Mouse (Mus musculus) heart, postnatal 14 days (tissue): Measurements from ENCODE around the gene Cit. TPM values are rescaled to one million over a fixed set of nuclear protein-coding genes. Genes with fewer than 3 reads are reported as not detected.
"Not testable (repeated sequence)": the region's sequence is repeated elsewhere in the genome, so short reads cannot be mapped to it uniquely, and the experiment has no call there.

Source experiments
- DNase-seq, 2 experiments: peaks; one replicate each; pipeline ENCODE4 v3.0.0; 2021 to 2022
- intact Hi-C: fragments of 180-260 bp; cut with DNase I; formaldehyde crosslinking; loops from one replicate; pipeline ENCODE4 v1.15.1; 2025
- long read RNA-seq, 2 experiments: library from polyadenylated mRNA; stranded (forward); transcript quantifications; one replicate each; pipeline ENCODE4 v2.0.0; 2021
- total RNA-seq, 2 experiments: library from RNA; stranded (reverse); gene quantifications; 2 replicates each; pipeline ENCODE4 v1.2.3; 2021

Cit gene
- 1 to 10 TPM; 4.0 to 5.4 TPM for total RNA-seq
- long read RNA-seq, experiment 1, partial matches to known transcripts, result 0 of 2 reads
- long read RNA-seq, experiment 1, other reads (novel, unspliced or antisense), result 2 of 2 reads
- long read RNA-seq, experiment 2, result 0 reads

DNA sequence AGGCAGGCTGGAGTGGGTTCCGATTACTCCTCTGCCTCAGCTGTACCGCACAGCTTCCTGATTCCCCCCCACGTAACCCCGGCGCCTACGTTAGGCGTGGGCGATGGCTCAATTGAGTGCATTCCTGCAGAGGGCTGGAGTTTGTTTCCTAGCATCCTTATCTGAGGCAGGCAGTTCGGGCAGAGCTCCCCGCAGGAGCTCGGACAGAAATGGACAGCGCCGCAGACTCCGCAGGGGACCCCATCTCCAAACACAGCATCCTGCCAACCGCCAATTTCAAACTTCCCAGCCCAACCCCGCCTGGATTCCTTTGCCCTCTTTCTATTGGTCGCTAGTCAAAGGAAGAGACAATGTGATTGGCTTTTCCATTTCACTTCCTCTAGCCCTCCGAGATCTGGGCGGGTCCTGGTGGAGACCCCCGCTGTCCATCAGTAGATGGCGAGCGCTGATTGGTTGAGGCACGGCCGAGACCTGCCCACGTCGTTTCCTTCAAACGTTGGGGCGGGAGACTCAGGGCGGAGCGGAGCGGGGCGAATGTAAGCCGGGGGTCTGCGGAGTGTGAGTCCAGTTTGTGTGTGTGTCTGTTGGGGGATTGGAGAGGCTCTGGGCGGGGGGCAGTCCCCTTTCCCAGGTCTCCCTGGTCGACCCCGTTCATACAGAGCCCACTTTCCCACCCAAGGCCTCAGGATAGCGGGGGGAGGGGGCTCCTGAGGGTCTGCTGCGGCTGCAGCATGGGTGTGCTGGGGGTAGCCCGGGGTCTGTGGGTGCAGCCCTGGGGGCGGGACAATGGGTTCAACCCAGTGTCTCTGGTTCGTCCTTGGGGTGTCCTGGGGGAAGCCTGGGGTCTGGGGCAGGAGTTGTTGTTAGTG is at the start of gene Cit:
Gene Cit (plus strand): TSS at position 513 of the 869 bp plus-strand sequence.
- DNase-seq, result peak; percentile 90 to 93
- intact Hi-C loops, result loop anchor here (10.0 kb wide), 1 partner anchor 190 kb away; no protein-coding TSS in a partner anchor

DNA sequence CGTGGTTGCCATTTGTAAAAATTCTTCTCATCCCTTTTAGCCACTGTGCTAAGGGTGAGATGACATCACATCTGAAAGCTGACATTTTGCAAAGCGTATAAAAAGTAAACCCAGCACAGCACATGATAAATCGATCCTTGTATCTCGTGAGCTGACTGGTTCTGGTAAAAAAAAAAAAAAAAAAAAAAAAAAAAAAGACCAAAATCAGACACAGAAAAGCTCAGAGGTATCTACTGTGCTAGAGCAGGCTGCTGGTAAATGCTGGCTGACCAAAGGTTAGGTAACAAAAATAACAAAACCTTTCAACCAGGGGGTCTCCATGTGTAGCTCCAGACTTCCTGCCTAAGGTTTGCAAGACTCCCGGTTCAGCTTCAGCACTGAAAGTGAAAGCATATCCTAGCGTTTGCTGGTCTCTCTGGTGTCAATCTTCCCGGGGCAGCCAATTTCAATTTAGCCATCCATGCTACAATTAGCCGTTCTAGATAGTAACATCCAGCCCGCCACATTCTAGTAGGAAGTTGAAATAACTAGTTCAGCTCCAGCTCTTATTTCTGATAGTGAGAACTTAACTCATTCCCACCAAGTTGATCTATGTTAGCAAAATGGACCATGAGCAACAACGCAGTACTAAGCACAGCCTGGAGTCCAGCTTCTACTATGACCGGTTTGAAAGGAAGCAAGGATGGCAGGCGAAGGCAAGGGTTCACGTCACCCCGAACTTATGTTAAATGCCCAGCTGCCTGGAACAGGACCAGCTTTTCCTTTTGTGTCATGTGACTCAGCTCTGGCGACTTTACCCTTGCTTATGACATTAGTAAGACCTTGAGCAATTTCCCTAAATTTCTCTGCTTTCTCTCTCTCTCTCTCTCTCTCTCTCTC is 45.8 kb upstream of the Cit start:
- DNase-seq, result no peak
- intact Hi-C loops, result loop anchor here (10.0 kb wide), 1 partner anchor 206 kb away; no protein-coding TSS in a partner anchor

- DNase-seq, result no peak
- intact Hi-C loops, result loop anchor here (10.0 kb wide), 1 partner anchor 205 kb away; no protein-coding TSS in a partner anchor
Measured at GRCm38 (mm10) chr5:115799895-115800232, 45.2 kb upstream of the Cit start.

GRCm38 (mm10) chr5:115812262-115812661 is 32.8 kb upstream of the Cit start:
- DNase-seq, result no peak
- intact Hi-C loops, result no loop called here

DNA sequence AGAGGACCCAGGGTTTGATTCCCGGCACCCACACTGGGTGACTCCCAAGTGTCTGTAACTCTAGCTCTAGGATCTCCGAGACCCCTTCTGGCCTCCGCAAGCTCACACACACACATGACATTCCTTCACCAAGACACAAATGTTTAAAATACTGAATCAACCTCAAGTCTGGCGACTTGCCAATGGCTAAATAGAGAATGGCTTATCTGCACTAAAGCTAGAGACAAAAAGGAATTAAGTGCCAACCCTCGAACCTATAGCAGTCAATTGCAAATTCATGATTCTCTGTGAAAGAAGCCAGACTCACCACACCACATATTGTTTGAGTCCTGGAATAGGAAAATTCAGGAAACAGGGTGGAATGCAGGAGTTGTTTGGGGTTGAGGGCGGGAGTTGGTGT is 28.1 kb upstream of the Cit start:
- DNase-seq, result no peak
- intact Hi-C loops, result no loop called here

DNA sequence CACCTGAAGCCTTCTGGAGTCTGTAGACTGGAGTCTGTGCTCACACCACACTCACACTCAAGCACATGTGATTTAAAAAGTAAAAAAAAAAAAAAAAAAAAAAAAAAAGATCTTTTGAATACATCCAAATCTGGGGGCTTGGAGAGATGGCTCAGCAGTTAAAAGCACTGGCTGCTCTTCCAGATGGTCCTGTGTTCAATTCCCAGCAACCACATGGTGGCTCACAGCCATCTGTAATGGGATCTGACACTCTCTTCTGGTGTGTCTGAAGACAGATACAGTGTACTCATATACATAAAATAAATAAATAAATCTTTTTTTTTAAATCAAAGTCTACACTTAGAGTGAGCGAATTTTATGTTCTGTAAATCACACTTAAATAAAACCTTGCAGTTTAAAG is 27.4 kb upstream of the Cit start:
- DNase-seq, intact Hi-C loops: not testable (repeated sequence)

DNA sequence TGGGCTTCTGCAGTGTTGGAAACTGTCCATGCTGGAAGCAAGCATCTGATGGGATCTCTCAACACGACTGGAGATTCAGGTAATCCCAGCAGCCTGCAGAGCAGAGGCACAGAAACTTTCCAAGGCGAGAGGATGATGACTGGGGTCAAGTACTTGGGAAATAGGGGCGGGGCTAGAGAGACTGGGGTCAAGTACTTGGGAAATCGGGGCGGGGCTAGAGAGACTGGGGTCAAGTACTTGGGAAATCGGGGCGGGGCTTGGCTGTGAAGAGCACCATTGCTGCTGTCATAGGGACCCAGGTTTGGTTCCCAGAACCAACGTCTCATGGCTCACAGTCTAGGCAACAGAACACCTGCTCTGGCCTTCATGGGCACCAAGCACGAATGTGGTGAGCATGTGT is 25.1 kb upstream of the Cit start:
- intact Hi-C loops, result no loop called here
- DNase-seq, result no peak

GRCm38 (mm10) chr5:115821200-115821599 is 23.9 kb upstream of the Cit start:
- intact Hi-C loops, result no loop called here
- DNase-seq, result no peak

- no peak for DNase-seq
- intact Hi-C loops, result no loop called here
Measured at GRCm38 (mm10) chr5:115821910-115822309, 23.2 kb upstream of the Cit start.

- intact Hi-C loops, result no loop called here
- no peak for DNase-seq
Measured at GRCm38 (mm10) chr5:115832754-115833153, 12.3 kb upstream of the Cit start.

DNA sequence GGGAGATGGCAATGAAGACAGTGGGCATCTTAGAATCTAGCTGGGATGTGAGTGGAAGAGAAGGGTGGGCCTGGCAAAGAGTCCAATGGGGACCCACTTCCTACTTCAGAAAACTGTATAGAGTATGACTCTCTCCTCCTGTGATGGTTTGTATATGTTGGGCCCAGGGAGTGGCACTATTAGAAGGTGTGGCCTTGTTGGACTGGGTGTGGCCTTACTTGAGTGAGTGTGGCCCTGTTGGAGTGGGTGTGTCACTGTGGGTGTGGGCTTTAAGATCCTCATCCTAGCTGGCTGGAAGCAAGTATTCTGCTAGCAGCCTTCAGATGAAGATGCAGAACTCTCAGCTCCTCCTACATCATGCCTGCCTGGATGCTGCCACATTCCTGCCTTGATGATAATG is 11.3 kb upstream of the Cit start:
- DNase-seq, intact Hi-C loops: not testable (repeated sequence)

DNA sequence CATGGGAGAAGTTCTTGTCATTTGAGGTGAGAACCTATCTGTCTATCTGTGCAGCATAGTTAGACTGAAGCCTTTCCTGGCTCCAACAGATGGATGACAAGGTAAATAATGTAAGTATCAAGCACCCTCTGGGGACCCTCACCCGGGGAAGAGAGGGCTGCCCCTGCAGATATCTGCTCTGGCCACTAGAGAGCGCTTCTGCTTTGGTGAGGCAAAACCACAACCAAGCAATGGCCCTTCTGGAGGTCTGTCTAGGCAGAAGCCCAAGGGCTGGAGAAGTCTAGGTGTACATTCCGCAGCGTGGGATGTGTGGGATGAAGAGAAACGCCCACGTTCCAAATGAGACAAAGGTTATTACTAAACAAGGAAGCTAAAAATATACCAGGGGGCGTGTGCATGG is 9.8 kb upstream of the Cit start:
- peak in 1 of 2 experiments; percentile 21 for DNase-seq
- intact Hi-C loops, result no loop called here

DNA sequence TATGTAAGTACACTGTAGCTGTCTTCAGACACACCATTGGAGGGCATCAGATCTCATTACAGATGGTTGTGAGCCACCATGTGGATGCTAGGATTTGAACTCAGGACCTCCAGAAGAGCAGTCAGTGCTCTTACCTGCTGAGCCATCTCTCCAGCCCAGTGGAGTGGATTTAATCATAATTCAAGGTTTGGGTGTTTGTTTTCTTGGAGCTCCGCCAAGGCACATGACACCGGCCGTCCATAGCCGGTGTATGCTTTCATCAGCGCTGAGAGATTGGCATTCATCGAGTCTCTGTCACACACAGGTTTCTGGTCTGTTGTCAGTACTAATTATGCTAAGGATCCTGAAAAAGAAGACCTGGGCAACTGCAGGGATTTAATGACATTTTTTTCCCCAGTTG is 7.0 kb upstream of the Cit start:
- intact Hi-C loops, result no loop called here
- no peak for DNase-seq

GRCm38 (mm10) chr5:115840453-115840852 is 4.6 kb upstream of the Cit start:
- intact Hi-C loops, result loop anchor here (10.0 kb wide), 1 partner anchor 186 kb away; no protein-coding TSS in a partner anchor
- DNase-seq, result no peak

DNA sequence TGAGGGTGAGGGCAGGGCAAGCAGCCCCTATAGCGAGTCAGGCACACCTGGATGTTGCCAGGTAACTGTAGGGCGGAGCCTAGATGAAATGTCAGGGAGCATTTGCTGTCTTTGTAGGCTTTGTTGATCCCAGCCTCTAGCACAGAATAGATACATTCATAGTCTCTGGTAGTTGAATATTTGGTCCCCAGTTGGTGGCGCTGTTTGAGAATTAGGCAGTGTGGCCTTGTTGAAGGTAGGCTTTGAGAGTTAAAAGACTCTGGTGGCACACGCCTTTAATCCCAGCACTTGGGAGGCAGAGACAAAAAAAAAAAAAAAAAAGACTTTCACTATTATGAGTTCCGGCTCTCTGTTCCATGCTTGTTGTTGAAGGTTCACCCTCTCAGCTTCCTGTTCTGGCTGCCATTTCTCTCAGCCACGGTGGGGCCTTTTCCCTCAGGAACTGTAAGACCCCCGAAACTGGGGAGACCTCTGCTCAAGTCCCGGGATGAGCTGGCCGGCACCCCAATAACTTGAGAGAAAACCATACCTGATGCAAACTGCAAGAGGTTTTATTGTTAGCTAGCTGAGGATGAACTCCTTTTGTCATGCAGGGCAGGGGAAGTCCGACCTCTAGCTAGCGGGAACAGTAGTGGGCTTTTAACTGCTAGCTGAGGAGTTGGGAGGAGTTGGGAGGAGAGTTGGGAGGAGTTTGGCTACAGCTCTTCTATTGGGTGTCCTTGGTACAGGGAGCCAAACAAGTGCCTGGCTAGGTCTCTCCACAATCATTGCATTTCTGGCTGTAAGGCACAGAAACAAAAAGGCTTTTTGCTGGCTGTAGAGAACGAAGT is 3.9 kb upstream of the Cit start:
- intact Hi-C loops, result loop anchor here (10.0 kb wide), 1 partner anchor 186 kb away; no protein-coding TSS in a partner anchor
- DNase-seq, result no peak

GRCm38 (mm10) chr5:115844368-115844765 is 711 bp upstream of the Cit start:
- no peak for DNase-seq
- intact Hi-C loops, result loop anchor here (10.0 kb wide), 1 partner anchor 190 kb away; no protein-coding TSS in a partner anchor

GRCm38 (mm10) chr5:115845635-115846174 is 627 bp downstream of the Cit start:
- no peak for DNase-seq
- intact Hi-C loops, result loop anchor here (10.0 kb wide), 1 partner anchor 191 kb away; no protein-coding TSS in a partner anchor

GRCm38 (mm10) chr5:115847166-115847565 is 2.1 kb downstream of the Cit start:
- intact Hi-C loops, result loop anchor here (10.0 kb wide), 1 partner anchor 192 kb away; no protein-coding TSS in a partner anchor

GRCm38 (mm10) chr5:115848463-115848862 is 3.4 kb downstream of the Cit start:
- intact Hi-C loops, result loop anchor here (10.0 kb wide), 1 partner anchor 194 kb away; no protein-coding TSS in a partner anchor
- no peak for DNase-seq

More at GRCm38 (mm10) chr5:115847166-115847565, 2.1 kb downstream of the Cit start:
- DNase-seq, result no peak
